Mouse (Mus musculus) CH12.LX (cell line): ENCODE data around the gene Cdsn. TPM values are rescaled to one million over a fixed set of nuclear protein-coding genes. Genes with fewer than 3 reads are reported as not detected.

ENCODE experiments used
- DNase-seq: peaks from one replicate; pipeline ENCODE4 v3.0.0-alpha.2; 2013; ENCODE audit errors: extremely low read depth
- H3K27ac ChIP-seq: 2 replicates; pipeline ENCODE4 v1.5.1; 2012; ENCODE audit warnings: low read depth, mild to moderate bottlenecking, control low read depth, moderate library complexity; ENCODE audit not compliant: insufficient read depth
- H3K27me3 ChIP-seq: replicated peaks from 2 replicates; pipeline ENCODE3; 2012; ENCODE audit warnings: inconsistent platforms
- H3K36me3 ChIP-seq, 2 experiments: replicated peaks in 1 of 2; 2 replicates each; pipeline versions ENCODE3 to v1.6.1; 2012; ENCODE audit warnings: inconsistent platforms in 1 of 2, low read length in 1 of 2, mild to moderate bottlenecking in 1 of 2, mixed read lengths in 1 of 2, moderate library complexity in 1 of 2; ENCODE audit not compliant: control insufficient read depth in 1 of 2, insufficient read depth in 1 of 2
- H3K4me1 ChIP-seq, 2 experiments: 2 replicates each; pipeline ENCODE4 v1.6.1; 2012; ENCODE audit warnings: inconsistent platforms in 1 of 2, moderate library complexity in 1 of 2; ENCODE audit not compliant: insufficient read depth in 2 of 2, control insufficient read depth in 1 of 2
- H3K4me2 ChIP-seq: 2 replicates; pipeline ENCODE4 v1.6.1; 2012; ENCODE audit warnings: low read depth, mild to moderate bottlenecking, control low read depth; ENCODE audit not compliant: poor library complexity, insufficient read depth, severe bottlenecking
- H3K4me3 ChIP-seq, 3 experiments: fragments of 150-350 bp in 1 of 3; sonication (generic) in 1 of 3; replicated peaks in 1 of 3; 2 replicates each; pipeline versions ENCODE3 to v1.5.1; 2011 to 2012; ENCODE audit warnings: low read depth in 2 of 3, low read length in 2 of 3, mild to moderate bottlenecking in 2 of 3, moderate library complexity in 2 of 3, control low read depth in 1 of 3, improper control_type of control experiment in 1 of 3, inconsistent platforms in 1 of 3, mixed read lengths in 1 of 3; ENCODE audit not compliant: poor library complexity in 1 of 3
- H3K79me2 ChIP-seq: replicated peaks from 2 replicates; pipeline ENCODE4 v1.6.1; 2012; ENCODE audit warnings: mild to moderate bottlenecking, moderate library complexity; ENCODE audit not compliant: control insufficient read depth, poor library complexity, insufficient read depth, severe bottlenecking; ENCODE audit errors: extremely low read depth
- H3K9ac ChIP-seq: 2 replicates; pipeline ENCODE4 v1.6.1; 2012; ENCODE audit warnings: low read depth, mild to moderate bottlenecking, control low read depth, moderate library complexity; ENCODE audit not compliant: insufficient read depth
- H3K9me3 ChIP-seq: replicated peaks from 2 replicates; pipeline ENCODE3; 2012; ENCODE audit warnings: low read length, inconsistent platforms, mixed read lengths
- BHLHE40 ChIP-seq: IDR thresholded peaks from 2 replicates; pipeline ENCODE4 v1.6.1; 2011; ENCODE audit warnings: mild to moderate bottlenecking, low read depth, low read length, improper control_type of control experiment
- CHD1 ChIP-seq: IDR thresholded peaks from 2 replicates; pipeline ENCODE4 v1.6.1; 2012; ENCODE audit warnings: low read depth, low read length, improper control_type of control experiment, inconsistent platforms
- CHD2 ChIP-seq: IDR thresholded peaks from 2 replicates; pipeline ENCODE4 v1.6.1; 2011; ENCODE audit warnings: low read length, improper control_type of control experiment
- CTCF ChIP-seq, 2 experiments: IDR thresholded peaks in 1 of 2; conservative IDR thresholded peaks in 1 of 2; 2 replicates each; pipeline ENCODE4 v1.5.1; 2011 to 2012; ENCODE audit warnings: low read depth in 2 of 2, low read length in 2 of 2, improper control_type of control experiment in 1 of 2, inconsistent platforms in 1 of 2, mild to moderate bottlenecking in 1 of 2, moderate library complexity in 1 of 2
- IRF4 ChIP-seq: IDR thresholded peaks from 2 replicates; pipeline ENCODE4 v1.6.1; 2014; ENCODE audit warnings: low read depth, mild to moderate bottlenecking, inconsistent platforms, low read length, improper control_type of control experiment
- JUND ChIP-seq: conservative IDR thresholded peaks from 2 replicates; pipeline ENCODE4 v1.6.1; 2011; ENCODE audit warnings: low read depth, low read length, improper control_type of control experiment
- KAT2A ChIP-seq: IDR thresholded peaks from 2 replicates; pipeline ENCODE4 v1.6.1; 2012; ENCODE audit warnings: low read length, improper control_type of control experiment, inconsistent platforms; ENCODE audit not compliant: insufficient replicate concordance
- MAFK ChIP-seq: IDR thresholded peaks from 2 replicates; pipeline ENCODE4 v1.6.1; 2011; ENCODE audit warnings: low read length, improper control_type of control experiment; ENCODE audit not compliant: insufficient replicate concordance
- MXI1 ChIP-seq: IDR thresholded peaks from 2 replicates; pipeline ENCODE4 v1.6.1; 2011; ENCODE audit warnings: mild to moderate bottlenecking, low read depth, low read length, improper control_type of control experiment
- NELFE ChIP-seq: IDR thresholded peaks from 2 replicates; pipeline ENCODE4 v1.6.1; 2011; ENCODE audit warnings: low read depth, low read length, improper control_type of control experiment
- NRF1 ChIP-seq: IDR thresholded peaks from 2 replicates; pipeline ENCODE4 v1.6.1; 2014; ENCODE audit warnings: low read depth, mild to moderate bottlenecking, inconsistent platforms, low read length, improper control_type of control experiment, moderate library complexity
- POLR2A ChIP-seq: IDR thresholded peaks from 2 replicates; pipeline ENCODE4 v1.6.1; 2011; ENCODE audit warnings: low read depth, mild to moderate bottlenecking, improper control_type of control experiment, low read length
- POLR2AphosphoS2 ChIP-seq: IDR thresholded peaks from 2 replicates; pipeline ENCODE4 v1.6.1; 2011; ENCODE audit warnings: low read depth, low read length, improper control_type of control experiment
- RAD21 ChIP-seq: IDR thresholded peaks from 2 replicates; pipeline ENCODE4 v1.6.1; 2011; ENCODE audit warnings: low read depth, mild to moderate bottlenecking, low read length, improper control_type of control experiment, moderate library complexity
- RCOR1 ChIP-seq: conservative IDR thresholded peaks from 2 replicates; pipeline ENCODE4 v1.6.1; 2012; ENCODE audit warnings: low read depth, mild to moderate bottlenecking, inconsistent platforms, low read length, improper control_type of control experiment
- SIN3A ChIP-seq: IDR thresholded peaks from 2 replicates; pipeline ENCODE4 v1.6.1; 2012; ENCODE audit warnings: low read length, improper control_type of control experiment, inconsistent platforms
- SMC3 ChIP-seq: IDR thresholded peaks from 2 replicates; pipeline ENCODE4 v1.6.1; 2011; ENCODE audit warnings: low read depth, low read length, improper control_type of control experiment
- TBP ChIP-seq: conservative IDR thresholded peaks from 2 replicates; pipeline ENCODE4 v1.6.1; 2011; ENCODE audit warnings: low read depth, low read length, improper control_type of control experiment
- ZNF384 ChIP-seq: IDR thresholded peaks from 2 replicates; pipeline ENCODE4 v1.6.1; 2012; ENCODE audit warnings: low read depth, low read length, improper control_type of control experiment, inconsistent platforms
- dilution Hi-C: fragments of 300-500 bp; cut with MboI; formaldehyde crosslinking; loops from 2 replicates; pipeline ENCODE4 v1.14.3; 2020; ENCODE audit warnings: low sequenced_read_pairs; ENCODE audit not compliant: extremely low pct_unique_long_range_greater_than_20kb, extremely low pct_ligation_motif_present
- in situ Hi-C: fragments of 300-500 bp; cut with MboI; formaldehyde crosslinking; loops from 3 replicates; pipeline ENCODE4 v1.14.3; 2019; ENCODE audit warnings: low sequenced_read_pairs, low pct_ligation_motif_present, low pct_unique_long_range_greater_than_20kb, mixed read lengths
- polyA plus RNA-seq: library from polyadenylated mRNA; unstranded; fragments of >175 nt; gene quantifications from 2 replicates; pipeline ENCODE4 v1.2.1, GENCODE M21; 2012; ENCODE audit warnings: low read depth; ENCODE audit not compliant: insufficient read length
- total RNA-seq, 2 experiments: library from RNA; depleted of rRNA; stranded (reverse); fragments of 300-350 nt in 1 of 2; fragments of >200 nt in 1 of 2; gene quantifications; 2 replicates each; pipeline ENCODE4 v1.2.3; 2012 to 2014

Cdsn gene
- total and polyA plus RNA-seq, 3 experiments = 0.17 to 1.4 (median 0.76) TPM

- Histone ChIP-seq H3K9me3 (no peaks in the 10 kb centered on the region), H3K9ac (0 out of 2 replicates have a peak overlapping the region, but pooled peaks have one; percentile 81), H3K27ac (no peak overlapping the region), H3K79me2 (no peaks in the 10 kb centered on the region), H3K4me3 (peak overlapping the region; percentile 62 to 89 (median 73)), H3K4me2 (peak overlapping the region; percentile 41; the same call in 1 of the 2 replicates), H3K4me1 (peaks cover 21 to 49% of the 10 kb centered on the region in 2 experiments), H3K36me3 (peaks cover 0 to 4% of the 10 kb centered on the region in 2 experiments), H3K27me3 (no peaks in the 10 kb centered on the region)
- dilution Hi-C loops = no loop called here
- no peak for DNase-seq
- TF ChIP-seq POLR2A (no peak), CHD2 (no peak), POLR2AphosphoS2 (no peak), RCOR1 (no peak), SIN3A (no peak), NRF1 (no peak), NELFE (no peak), MXI1 (no peak), BHLHE40 (no peak), MAFK (no peak), IRF4 (no peak), KAT2A (no peak), TBP (no peak)
- in situ Hi-C loops = no loop called here
Observed at GRCm38 (mm10) chr17:35556186-35556765, 4.3 kb downstream of the Cdsn start.

- no peaks in the 10 kb centered on the region for H3K9me3 ChIP-seq
- no peak overlapping the region for H3K4me3 ChIP-seq
- peak; percentile 63 for DNase-seq
- H3K4me1 ChIP-seq = peaks cover 18 to 44% of the 10 kb centered on the region in 2 experiments
- in situ Hi-C loops (no loop called here), dilution Hi-C loops (no loop called here)
- H3K4me2 ChIP-seq = no peak overlapping the region
- H3K27me3 ChIP-seq = no peaks in the 10 kb centered on the region
- H3K36me3 ChIP-seq = peaks cover 0 to 4% of the 10 kb centered on the region in 2 experiments
- H3K27ac ChIP-seq = no peak overlapping the region
- no peaks in the 10 kb centered on the region for H3K79me2 ChIP-seq
- H3K9ac ChIP-seq = no peak overlapping the region
- TF ChIP-seq SIN3A = no peak
- no peak for TF ChIP-seq CHD1
- TF ChIP-seq IRF4 = peak; percentile 45; the same call in 1 of the 2 replicates
- 0 out of 2 replicates have a peak, but pooled peaks have one; percentile 15 for TF ChIP-seq JUND
- TF ChIP-seq RAD21 = peak; percentile 16
- TF ChIP-seq CHD2 = no peak
- TF ChIP-seq CTCF (conservative IDR thresholded peaks at IDR 0.05 in 1 of 2, IDR thresholded peaks at IDR 0.05 in 1 of 2; ENCODE audit: low read depth in 2 of 2, low read length in 2 of 2) = peak; percentile 94 to 99
- TF ChIP-seq POLR2A = no peak
- 0 out of 2 replicates have a peak, but pooled peaks have one; percentile 24 for TF ChIP-seq SMC3
- TF ChIP-seq NELFE = peak; percentile 71; the same call in 1 of the 2 replicates
- TF ChIP-seq ZNF384 = no peak
Observed at GRCm38 (mm10) chr17:35556812-35557211, 4.9 kb downstream of the Cdsn start.
